Comparison of ENCODE assay signal across 20 mouse cellular contexts in the genomic region with DNA sequence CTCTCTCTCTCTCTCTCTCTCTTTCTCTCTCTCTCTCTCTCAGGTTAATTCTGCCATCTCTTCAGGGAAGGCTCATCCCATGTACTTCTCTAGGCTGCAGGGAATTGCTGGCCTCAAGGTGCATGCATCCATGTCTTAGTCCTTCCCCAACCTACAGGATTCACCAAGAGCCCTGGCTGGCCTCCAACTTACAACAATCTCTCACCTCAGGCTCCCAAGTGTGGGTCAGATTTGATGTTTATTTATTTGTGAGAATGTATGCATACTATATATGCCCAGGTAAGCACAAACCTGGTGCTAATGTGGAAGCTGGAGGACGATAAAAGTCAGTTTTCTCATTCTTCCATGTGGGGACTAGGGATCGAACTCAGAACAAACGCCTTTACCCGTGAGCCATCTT. TPM values are rescaled to one million over a fixed set of nuclear protein-coding genes. Genes with fewer than 3 reads are reported as not detected.
DNase-seq lines count a peak whose midpoint lies in the region; ATAC-seq and TF ChIP-seq lines count a peak whose summit lies in the region.
"Had no signal": no experiment of that assay in that cellular context is flagged by ENCODE, and none has a peak within 500 bp of the region (broad histone marks: within the 10 kb centered on the region; RNA-seq: fewer than 3 reads in every experiment).

No protein-coding gene starts in this region.

- no peaks in the 10 kb centered on the region for H3K9me3 ChIP-seq in heart, embryonic 13.5 days
- H3K9me3 ChIP-seq: embryonic facial prominence, embryonic 15.5 days; limb, embryonic 15.5 days; midbrain, embryonic 13.5 days; neural tube, embryonic 13.5 days; stomach, embryonic 15.5 days had no signal

- H3K27me3 ChIP-seq in heart, embryonic 13.5 days (replicated peaks): no peaks in the 10 kb centered on the region
- H3K27me3 ChIP-seq: embryonic facial prominence, embryonic 15.5 days; limb, embryonic 15.5 days; midbrain, embryonic 13.5 days; neural tube, embryonic 13.5 days; stomach, embryonic 15.5 days had no signal

- H3K36me3 ChIP-seq in heart, embryonic 13.5 days: peaks cover 14% of the 10 kb centered on the region
- H3K36me3 ChIP-seq: stomach, embryonic 15.5 days had no signal

- H3K4me2 ChIP-seq in heart, embryonic 13.5 days: peak overlapping the region; percentile 67; the same call in 1 of the 2 replicates
- H3K4me2 ChIP-seq: embryonic facial prominence, embryonic 15.5 days; limb, embryonic 15.5 days; midbrain, embryonic 13.5 days; neural tube, embryonic 13.5 days; stomach, embryonic 15.5 days had no signal

- peak; percentile 52 for DNase-seq in cerebellum, adult 9-11 months
- no peak for DNase-seq in cerebellum, adult 11 months
- DNase-seq in heart, adult 8-10 months (ENCODE audit: low spot score): no peak
- DNase-seq in layer of hippocampus, adult 2 months (ENCODE audit: low spot score in 2 of 2): no peak
- no peak for DNase-seq in layer of hippocampus, postnatal 10 days (ENCODE audit: low spot score in 2 of 2)
- DNase-seq in induced T-regulatory cell, adult 2 months (ENCODE audit: low read depth): peak; percentile 16
- DNase-seq: B cell, adult 2 months; gastrocnemius, postnatal 14 days; kidney, adult 8-10 months; kidney, postnatal 14 days; liver, postnatal 0 days; lung, postnatal 10 days; right cerebral cortex, postnatal 14 days; spleen, adult 18-20 months had no signal

- peaks cover 54% of the 10 kb centered on the region for H3K4me1 ChIP-seq in heart, embryonic 13.5 days

- ATAC-seq in heart, embryonic 13.5 days (ENCODE audit: extremely low read depth, insufficient number of reproducible peaks, low FRiP score, low TSS enrichment): no peak
- ATAC-seq: liver, postnatal 0 days; midbrain, embryonic 13.5 days had no signal

- no peak overlapping the region for H3K4me3 ChIP-seq in heart, embryonic 13.5 days
- no peak overlapping the region for H3K4me3 ChIP-seq in layer of hippocampus, adult 2 months
- H3K4me3 ChIP-seq: embryonic facial prominence, embryonic 15.5 days; limb, embryonic 15.5 days; midbrain, embryonic 13.5 days; neural tube, embryonic 13.5 days; stomach, embryonic 15.5 days had no signal

- TF ChIP-seq CTCF in layer of hippocampus, adult 2 months (conservative IDR thresholded peaks at IDR 0.05): no peak

- peak overlapping the region; percentile 53; the same call in 1 of the 2 replicates for H3K9ac ChIP-seq in heart, embryonic 13.5 days
- H3K9ac ChIP-seq: embryonic facial prominence, embryonic 15.5 days; limb, embryonic 15.5 days; liver, postnatal 0 days; stomach, embryonic 15.5 days had no signal

- WGBS in heart, embryonic 13.5 days: 85% methylated on average over 4 of the region's 4 CpGs

- H3K27ac ChIP-seq in heart, embryonic 13.5 days (replicated peaks): peak overlapping the region; percentile 70; the same call in 1 of the 2 replicates
- peak overlapping the region; percentile 47; the same call in 1 of the 2 replicates for H3K27ac ChIP-seq in layer of hippocampus, adult 2 months
- H3K27ac ChIP-seq: midbrain, embryonic 13.5 days; stomach, embryonic 15.5 days had no signal

RNA-seq across cellular contexts. Expression of a gene that starts 5.8 kb away (rescaled TPM):
- polyA plus RNA-seq in heart, embryonic 13.5 days (2015; fragmentation: Nextera tagmentation; extraction: Ambion mirVana): 3.8 and 5.8 TPM in 2 replicates
- 10 to 100 TPM; 55.6 to 68.3 (median 59.1) TPM for total RNA-seq in heart, adult 8-10 months (2022)
- total RNA-seq in layer of hippocampus, adult 2 months (2021): 100 to 1,000 TPM; 138 to 144 TPM
- total RNA-seq in layer of hippocampus, postnatal 10 days (2021): 10 to 100 TPM; 56.2 to 62.3 TPM

Comparison
In these comparisons a context has a peak if more than half of its experiments do, and no peak if none do; other contexts are left out.
1. DNase-seq: peak in cerebellum, adult 9-11 months (single experiment) and induced T-regulatory cell, adult 2 months (single experiment); none in cerebellum, adult 11 months (single experiment), heart, adult 8-10 months (single experiment), layer of hippocampus, adult 2 months (0 of 2) and layer of hippocampus, postnatal 10 days (0 of 2).